Mouse (Mus musculus) olfactory bulb, adult 2 months (tissue): ENCODE results near the gene Dync1i1. TPM values are rescaled to one million over a fixed set of nuclear protein-coding genes. Genes with fewer than 3 reads are reported as not detected.

Experiments
- H3K27ac ChIP-seq: fragments of 200-500 bp; 2 replicates; pipeline ENCODE4 v1.5.1; 2012; ENCODE audit warnings: low read depth, low read length; ENCODE audit not compliant: insufficient read depth
- H3K4me1 ChIP-seq: fragments of 200-500 bp; 2 replicates; pipeline ENCODE4 v1.6.1; 2012; ENCODE audit warnings: low read length; ENCODE audit not compliant: control insufficient read depth, insufficient read depth
- H3K4me3 ChIP-seq: fragments of 200-500 bp; 2 replicates; pipeline ENCODE4 v1.5.1; 2012; ENCODE audit warnings: mild to moderate bottlenecking, low read depth, low read length, moderate library complexity; ENCODE audit not compliant: insufficient read depth
- CTCF ChIP-seq: fragments of 200-500 bp; IDR thresholded peaks from 2 replicates; pipeline ENCODE4 v1.5.1; 2012; ENCODE audit warnings: low read depth, mild to moderate bottlenecking, low read length, moderate library complexity; ENCODE audit not compliant: insufficient read depth
- POLR2A ChIP-seq: fragments of 200-500 bp; IDR thresholded peaks from 2 replicates; pipeline ENCODE4 v1.6.1; 2012; ENCODE audit warnings: mild to moderate bottlenecking, low read depth, low read length, moderate library complexity; ENCODE audit not compliant: insufficient read depth
- WGBS: fragments of 180-500 bp; shearing (Covaris S2); methylation state at CpG from one replicate; pipeline ENCODE4 v1.1.7; 2018; 5-methylcytosine and 5-hydroxymethylcytosine counted together
- polyA plus RNA-seq: library from polyadenylated mRNA; stranded (reverse); fragments of >200 nt; gene quantifications from 2 replicates; pipeline ENCODE4 v1.2.4, GENCODE M21; 2012; ENCODE audit warnings: low replicate concordance; ENCODE audit not compliant: missing spikeins, insufficient read depth, insufficient read length

Dync1i1 gene
- polyA plus RNA-seq, 1 experiment = 116 TPM

DNA sequence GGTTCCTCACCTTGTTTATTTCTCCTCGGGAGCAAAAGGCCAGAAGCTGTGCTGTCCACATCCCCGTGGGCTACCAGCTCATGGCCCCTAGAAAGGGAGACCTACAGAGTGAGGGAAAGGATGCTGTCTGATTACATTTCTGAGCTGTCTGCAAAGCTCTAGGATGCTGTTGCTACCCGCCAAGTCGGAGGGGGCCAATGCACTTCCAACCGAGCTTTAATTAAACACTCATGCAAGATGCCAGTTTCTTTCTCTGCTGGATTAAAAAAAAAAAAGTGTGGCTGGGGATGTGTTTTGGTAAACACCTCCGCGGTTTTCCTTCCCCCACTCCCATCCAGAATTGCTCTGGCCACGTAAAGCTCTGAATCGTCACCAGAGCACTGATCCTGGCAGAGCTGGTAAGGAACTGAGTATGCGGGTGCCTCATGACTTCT lies 815 bp downstream of the Dync1i1 start:
- no peak for TF ChIP-seq POLR2A
- no peak for TF ChIP-seq CTCF
- Histone ChIP-seq H3K4me1 (no peaks in the 10 kb centered on the region), H3K4me3 (peak overlapping the region; percentile 62), H3K27ac (peak overlapping the region; percentile 86)
- WGBS = 3% methylated on average over 10 of the region's 10 CpGs

DNA sequence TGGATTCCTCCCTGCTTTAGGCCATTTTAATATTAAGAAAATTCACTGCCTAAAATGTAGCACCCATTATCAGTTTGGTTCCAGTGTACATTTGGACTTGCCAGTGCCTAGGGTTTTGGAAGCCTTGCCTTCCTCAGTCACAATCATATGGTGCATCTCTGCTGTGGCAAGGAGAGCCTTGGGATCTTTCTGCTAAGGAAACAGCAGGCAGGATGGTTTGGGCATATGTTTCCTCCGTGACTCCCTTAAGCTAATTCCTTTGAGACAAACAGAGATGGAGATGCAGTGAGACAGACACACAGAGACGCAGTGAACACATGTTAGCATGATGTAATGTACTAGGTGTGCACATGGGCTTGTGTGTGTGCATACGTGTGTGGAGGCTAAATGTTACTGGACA lies 7.8 kb downstream of the Dync1i1 start:
- Histone ChIP-seq H3K4me3 (no peak overlapping the region), H3K27ac (no peak overlapping the region), H3K4me1 (no peaks in the 10 kb centered on the region)
- TF ChIP-seq POLR2A = no peak
- TF ChIP-seq CTCF = no peak
- WGBS = 70% methylated on average over 3 of the region's 3 CpGs

DNA sequence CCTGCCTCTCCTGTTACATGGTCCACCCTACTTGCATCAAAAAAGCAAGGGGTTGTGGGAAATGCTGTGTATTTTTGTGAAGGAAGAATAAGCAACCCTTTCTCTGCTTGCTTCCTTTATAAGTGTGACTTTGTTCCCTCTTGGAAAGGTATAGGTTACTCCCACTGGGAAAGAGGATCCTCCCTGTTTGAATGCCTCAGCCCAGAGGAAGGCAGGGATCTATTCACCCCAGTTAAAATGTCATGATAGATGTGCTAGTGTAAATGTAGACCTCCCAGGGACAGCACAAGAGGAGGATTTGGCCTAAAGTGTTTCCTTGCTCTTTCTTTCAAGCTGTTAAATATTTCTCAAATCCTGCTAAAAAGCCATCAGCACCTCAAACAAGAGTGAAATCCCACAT lies 9.0 kb downstream of the Dync1i1 start:
- H3K27ac ChIP-seq = no peak overlapping the region
- TF ChIP-seq CTCF (no peak), POLR2A (no peak)
- no peaks in the 10 kb centered on the region for H3K4me1 ChIP-seq
- H3K4me3 ChIP-seq = no peak overlapping the region

DNA sequence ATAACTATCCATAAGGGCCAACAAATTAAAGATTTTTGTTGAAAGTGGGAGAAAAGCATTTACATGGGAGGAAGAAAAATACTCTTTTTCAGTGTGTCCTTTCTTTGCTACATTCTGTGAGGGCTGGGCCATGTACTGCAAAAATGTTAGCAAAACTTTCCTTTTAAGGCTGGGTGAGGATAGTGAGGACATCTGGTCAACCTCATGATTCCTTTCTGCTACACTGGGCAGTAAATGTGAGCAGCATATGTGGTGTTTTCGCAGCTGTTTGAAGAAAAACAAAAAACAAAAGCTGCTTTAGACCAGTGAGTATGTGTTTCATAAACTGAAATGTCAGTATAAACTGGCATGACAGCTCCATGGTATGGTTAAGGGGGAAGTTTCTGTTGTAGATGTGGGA lies 9.4 kb downstream of the Dync1i1 start:
- TF ChIP-seq POLR2A (no peak), CTCF (no peak)
- H3K4me3 ChIP-seq = no peak overlapping the region
- no peak overlapping the region for H3K27ac ChIP-seq
- WGBS = 90% methylated on average over 1 of the region's 1 CpGs
- peaks cover 2% of the 10 kb centered on the region; the same call in 1 of the 2 replicates for H3K4me1 ChIP-seq

DNA sequence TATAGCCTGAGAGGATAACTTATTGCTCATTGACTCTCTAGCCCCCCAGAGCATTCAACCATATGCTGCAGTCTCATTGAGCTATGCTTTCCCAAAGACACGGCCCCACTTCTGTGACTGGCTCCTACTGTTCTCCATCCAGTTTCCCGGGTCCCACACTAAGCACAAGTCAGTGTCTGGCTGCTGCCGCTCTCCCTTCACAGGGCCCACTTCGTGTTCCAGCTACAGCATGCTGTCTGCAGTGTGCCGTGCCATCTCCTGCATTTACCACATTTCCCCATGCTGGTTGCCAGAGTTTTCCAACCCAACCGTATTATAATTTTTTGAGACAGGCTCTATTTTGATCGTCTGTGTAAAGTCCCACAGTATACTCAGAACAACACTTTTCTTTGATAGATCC lies 14.3 kb downstream of the Dync1i1 start:
- 45% methylated on average over 7 of the region's 7 CpGs for WGBS
- TF ChIP-seq POLR2A (no peak), CTCF (no peak)
- Histone ChIP-seq H3K27ac (no peak overlapping the region), H3K4me1 (peaks cover 2% of the 10 kb centered on the region; the same call in 1 of the 2 replicates), H3K4me3 (no peak overlapping the region)

DNA sequence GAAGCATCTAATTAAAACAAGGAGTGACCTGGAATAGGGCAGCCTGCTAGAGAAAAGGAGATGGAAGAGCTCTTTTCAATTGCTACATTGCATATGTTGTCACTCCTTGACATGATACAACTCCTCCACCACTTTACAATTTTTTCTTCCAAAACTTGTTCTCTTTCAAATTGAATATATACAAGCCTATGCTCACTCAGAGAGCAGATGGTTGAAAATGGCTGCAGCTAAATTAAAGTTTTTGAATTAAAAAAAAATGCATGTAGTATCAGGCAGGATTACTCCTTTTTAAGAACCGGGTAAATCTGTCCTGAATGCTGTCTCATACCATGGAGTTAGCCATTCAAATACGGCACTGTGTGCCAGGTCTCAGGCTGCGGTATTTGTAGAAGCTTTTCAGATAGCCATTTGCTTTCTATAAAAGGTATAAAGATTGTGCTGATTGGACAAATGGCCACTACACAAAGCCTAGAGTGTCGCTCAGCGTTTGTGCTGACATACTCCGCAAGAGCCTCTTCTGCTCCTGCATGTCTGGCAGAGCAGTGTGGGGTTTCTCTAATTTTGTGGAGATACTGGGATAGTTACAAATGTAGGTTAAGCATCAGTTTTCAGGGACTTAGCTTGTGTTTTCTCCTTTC lies 16.1 kb downstream of the Dync1i1 start:
- WGBS = 58% methylated on average over 6 of the region's 6 CpGs
- Histone ChIP-seq H3K4me3 (no peak overlapping the region), H3K27ac (no peak overlapping the region), H3K4me1 (peaks cover 2% of the 10 kb centered on the region; the same call in 1 of the 2 replicates)
- TF ChIP-seq CTCF = no peak

GRCm38 (mm10) chr6:5750079-5750711 lies 24.8 kb downstream of the Dync1i1 start:
- TF ChIP-seq CTCF (no peak), POLR2A (no peak)
- Histone ChIP-seq H3K4me3 (no peak overlapping the region), H3K4me1 (peaks cover 13% of the 10 kb centered on the region), H3K27ac (peak overlapping the region; percentile 50; the same call in 1 of the 2 replicates)
- 73% methylated on average over 6 of the region's 6 CpGs for WGBS

DNA sequence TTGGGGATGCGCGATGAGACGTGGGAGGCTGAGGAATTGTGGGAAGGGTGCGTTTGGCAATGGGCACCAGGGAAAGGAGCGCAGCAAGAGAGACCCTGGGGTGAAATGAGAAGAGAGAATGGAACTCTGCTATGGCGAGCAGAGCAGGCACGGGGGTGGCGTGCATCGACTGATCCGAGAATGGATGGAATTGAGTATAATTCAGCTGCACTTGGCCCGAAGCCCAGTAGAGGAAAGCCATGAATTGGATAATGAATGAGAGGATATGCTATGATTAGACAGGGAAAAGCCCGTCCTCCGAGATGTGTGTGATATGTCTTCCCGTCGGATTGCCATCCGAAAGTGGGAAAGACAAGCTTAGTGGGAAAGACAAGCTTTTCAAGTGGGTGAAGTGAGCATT lies 26.7 kb downstream of the Dync1i1 start:
- peaks cover 13% of the 10 kb centered on the region for H3K4me1 ChIP-seq
- TF ChIP-seq POLR2A (no peak), CTCF (no peak)
- H3K4me3 ChIP-seq = no peak overlapping the region
- WGBS = 26% methylated on average over 16 of the region's 16 CpGs
- H3K27ac ChIP-seq = no peak overlapping the region

DNA sequence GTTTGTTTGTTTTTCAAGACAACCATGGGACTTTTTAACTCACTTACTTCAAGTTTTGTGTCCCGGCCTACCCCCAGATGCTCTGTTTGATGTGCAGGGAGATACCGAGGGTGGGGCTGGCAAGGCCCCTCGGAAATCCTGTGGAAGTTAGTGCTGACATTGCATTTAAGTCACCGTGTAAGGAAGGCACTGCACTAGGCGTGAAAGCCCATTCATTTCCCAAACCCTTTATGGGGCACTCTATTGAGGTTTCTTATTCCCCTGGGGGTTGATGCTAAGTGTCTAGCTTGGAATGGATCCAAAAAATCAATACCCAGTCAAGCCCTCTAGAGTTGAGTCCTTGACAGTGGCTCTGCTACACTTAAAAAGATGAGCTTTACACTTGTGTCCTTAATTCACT lies 27.2 kb downstream of the Dync1i1 start:
- TF ChIP-seq POLR2A = no peak
- TF ChIP-seq CTCF = no peak
- no peak overlapping the region for H3K27ac ChIP-seq
- WGBS = 56% methylated on average over 5 of the region's 5 CpGs

More for the DNA sequence above, 27.2 kb downstream of the Dync1i1 start:
- H3K4me1 ChIP-seq = peaks cover 16% of the 10 kb centered on the region
- no peak overlapping the region for H3K4me3 ChIP-seq
